Mouse (Mus musculus) mammary gland, adult 2 months (tissue): ENCODE data around the gene Slc51a. TPM values are rescaled to one million over a fixed set of nuclear protein-coding genes. Genes with fewer than 3 reads are reported as not detected.

Source experiments
- polyA plus RNA-seq: library from polyadenylated mRNA; depleted of rRNA; stranded (reverse); fragments of >200 nt; gene quantifications from 2 replicates; pipeline ENCODE4 v1.2.3, GENCODE M21; 2012; ENCODE audit warnings: low replicate concordance; rRNA removed

Slc51a gene
- polyA plus RNA-seq, result not detected in 2 replicates

DNA sequence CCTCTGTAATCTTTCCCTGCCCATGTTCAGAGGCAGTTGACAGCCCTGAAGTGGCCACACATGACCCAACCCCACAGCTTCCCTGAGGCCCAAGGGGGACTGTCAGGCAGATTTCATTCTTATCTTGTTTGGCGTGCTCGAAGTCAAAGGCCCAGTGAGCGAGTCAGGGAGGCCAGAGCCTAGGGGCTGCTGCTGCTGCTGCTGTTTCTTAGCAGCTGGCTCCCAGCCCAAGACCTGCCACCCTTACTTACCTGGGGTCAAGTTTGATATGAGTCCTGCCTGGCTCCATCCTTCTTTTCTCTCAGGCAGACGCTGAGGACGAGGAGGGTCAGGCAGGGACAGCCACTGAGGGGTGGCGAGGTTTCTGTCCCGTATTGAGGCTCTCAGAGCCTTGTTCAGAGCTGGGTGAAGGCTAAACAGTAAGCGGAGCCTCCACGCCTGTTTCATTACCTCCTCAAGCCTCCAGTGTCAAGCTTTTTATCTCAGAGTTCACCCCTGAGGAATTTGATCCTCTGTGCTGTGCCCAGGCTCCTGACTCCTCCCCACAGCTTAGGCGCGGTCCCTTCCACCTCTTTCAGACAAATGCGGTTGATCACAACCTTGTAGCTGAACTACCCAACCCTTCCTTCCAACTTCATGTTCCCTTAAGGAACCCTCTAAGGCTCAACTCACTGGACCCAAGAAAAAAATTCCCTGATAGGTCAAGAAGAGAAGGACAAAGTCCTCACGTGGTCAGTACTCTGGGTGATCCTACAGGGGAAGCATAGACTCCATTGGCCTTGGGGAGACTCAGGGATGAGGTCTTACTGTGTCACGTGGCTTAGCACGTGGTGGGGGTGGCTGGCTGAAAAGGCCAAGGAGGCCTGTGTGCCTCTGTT lies at the start of gene Slc51a:
Gene Slc51a (minus strand): TSS at position 646 of the 878 bp plus-strand sequence.

DNA sequence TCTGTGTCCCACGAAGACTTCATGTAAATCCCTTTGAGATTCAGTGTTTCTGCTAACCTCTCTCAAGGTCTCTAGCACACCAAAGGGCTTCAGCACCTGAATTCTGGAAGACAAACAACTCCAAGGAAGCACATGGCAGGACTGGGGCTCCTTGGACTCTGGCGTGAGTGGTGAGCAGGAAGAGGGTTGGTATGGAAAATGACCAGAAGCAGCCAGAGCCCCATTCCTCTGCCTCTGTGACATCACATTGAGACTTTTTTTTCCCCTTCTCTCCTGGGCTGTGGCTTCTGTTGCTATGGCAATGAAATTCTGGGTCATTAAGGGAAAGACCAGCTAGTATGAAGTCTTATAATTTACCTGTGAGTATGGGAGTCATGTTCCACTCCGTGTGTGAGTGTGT lies 8.3 kb upstream of the Slc51a start, which contains the start of gene Zdhhc19:
Gene Zdhhc19 (plus strand): TSS at position 301 of the 400 bp plus-strand sequence.

DNA sequence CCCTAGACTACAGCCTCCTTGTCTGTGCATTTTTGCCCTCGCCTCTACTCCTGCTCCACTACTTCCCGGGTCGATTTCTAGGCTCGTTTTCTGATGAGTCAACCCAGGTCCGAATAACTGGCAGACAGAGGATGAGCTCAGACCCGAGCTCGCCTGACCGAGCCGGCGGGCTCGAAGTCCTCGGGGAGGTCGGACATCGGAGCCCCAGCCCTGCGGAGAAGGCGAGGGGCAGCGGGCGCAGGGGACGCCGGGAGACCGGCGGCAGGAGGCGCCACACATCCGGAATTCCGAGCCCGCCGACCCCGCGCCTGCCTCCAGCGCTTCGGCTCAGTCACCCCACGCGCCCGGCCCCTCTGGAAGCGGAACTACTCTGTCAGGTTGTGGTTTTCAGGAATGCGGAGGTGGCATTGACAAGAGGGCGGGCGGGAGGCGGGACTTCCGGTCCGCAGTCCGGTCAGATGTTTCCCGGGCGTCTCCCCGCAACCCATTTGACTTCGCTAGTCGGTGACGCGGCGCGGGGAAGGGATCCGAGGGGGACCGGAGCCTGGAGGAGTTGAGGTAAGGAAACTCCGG lies 57.1 kb downstream of the Slc51a start, which contains the start of gene Pcyt1a:
Gene Pcyt1a (plus strand): TSS at position 448 of the 573 bp plus-strand sequence.

Other genes with a start within 250 kb of the Slc51a start
- gene Fbxo45, start 240.7 kb downstream of the Slc51a start, polyA plus RNA-seq, result 5.3 and 6.6 TPM in 2 replicates
- gene Wdr53, start 240.7 kb downstream of the Slc51a start, polyA plus RNA-seq, result 2.0 and 4.7 TPM in 2 replicates
- gene Smco1, start 216.4 kb downstream of the Slc51a start, polyA plus RNA-seq, result 9.6 TPM in 1 of 2 replicates, not detected in the other
- 6.2 and 7.4 TPM in 2 replicates for gene Rnf168, start 210.4 kb downstream of the Slc51a start, polyA plus RNA-seq
- gene Ubxn7, start 155.6 kb downstream of the Slc51a start, polyA plus RNA-seq, result 6.5 and 13.0 TPM in 2 replicates
- 0.20 TPM in 1 of 2 replicates, not detected in the other for gene Tm4sf19, start 87.4 kb downstream of the Slc51a start, polyA plus RNA-seq
- gene Tctex1d2, start 68.2 kb downstream of the Slc51a start, polyA plus RNA-seq, result 2.2 and 4.4 TPM in 2 replicates
- gene Pcyt1a, start 57.0 kb downstream of the Slc51a start, polyA plus RNA-seq, result 23.3 and 36.9 TPM in 2 replicates
- not detected in 2 replicates for gene Zdhhc19, start 8.4 kb upstream of the Slc51a start, polyA plus RNA-seq
- 3.8 and 12.2 TPM in 2 replicates for gene Tfrc, start 121.0 kb upstream of the Slc51a start, polyA plus RNA-seq
- 159 and 240 TPM in 2 replicates for gene Tnk2, start 156.0 kb upstream of the Slc51a start, polyA plus RNA-seq
- gene Muc4, start 248.0 kb upstream of the Slc51a start, polyA plus RNA-seq, result 0.08 and 0.27 TPM in 2 replicates